Mouse (Mus musculus) brown adipose tissue, adult 24 weeks (tissue): ENCODE results near the gene Rufy2. TPM values are rescaled to one million over a fixed set of nuclear protein-coding genes. Genes with fewer than 3 reads are reported as not detected.
"Not testable (repeated sequence)": the region's sequence is repeated elsewhere in the genome, so short reads cannot be mapped to it uniquely, and the experiment has no call there.

Experiments
- H3K27ac ChIP-seq: fragments of 200-500 bp; replicated peaks from 2 replicates; pipeline ENCODE4 v1.5.1; 2012; ENCODE audit warnings: low read depth, mild to moderate bottlenecking, low read length
- H3K4me1 ChIP-seq: fragments of 200-500 bp; 2 replicates; pipeline ENCODE4 v1.6.1; 2012; ENCODE audit warnings: low read length, mixed read lengths; ENCODE audit not compliant: control insufficient read depth, insufficient read depth, insufficient read length
- H3K4me3 ChIP-seq: fragments of 200-500 bp; 2 replicates; pipeline ENCODE4 v1.5.1; 2012; ENCODE audit warnings: low read depth, mild to moderate bottlenecking, low read length, moderate library complexity; ENCODE audit not compliant: insufficient read depth
- polyA plus RNA-seq: library from polyadenylated mRNA; stranded (reverse); fragments of >200 nt; gene quantifications from 2 replicates; pipeline ENCODE4 v1.2.4, GENCODE M21; 2012; ENCODE audit not compliant: missing spikeins, insufficient read depth, insufficient read length

Gene Rufy2
- polyA plus RNA-seq, 1 experiment, result 7.5 TPM

DNA sequence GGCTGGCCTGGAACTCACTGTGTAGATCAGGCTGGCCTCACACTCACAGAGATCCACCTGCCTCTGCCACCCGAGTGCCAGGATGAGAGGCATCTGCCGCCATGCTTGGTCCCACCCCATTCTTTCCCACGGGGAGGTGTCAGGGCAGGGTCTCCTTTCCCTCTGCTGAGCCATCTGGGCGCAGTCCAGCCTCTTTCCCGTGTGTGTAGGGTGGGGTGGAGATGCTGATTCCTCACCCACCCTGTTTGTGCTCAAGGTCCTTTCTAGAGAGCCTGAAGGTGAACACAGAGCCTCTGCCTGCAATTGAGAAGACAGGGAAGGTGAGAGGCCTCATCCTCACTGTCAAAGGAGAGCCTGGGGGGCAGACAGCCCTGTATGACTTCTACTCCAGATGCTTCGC is 74.0 kb downstream of the Rufy2 start:
- H3K4me1 ChIP-seq, H3K4me3 ChIP-seq: not testable (repeated sequence)

DNA sequence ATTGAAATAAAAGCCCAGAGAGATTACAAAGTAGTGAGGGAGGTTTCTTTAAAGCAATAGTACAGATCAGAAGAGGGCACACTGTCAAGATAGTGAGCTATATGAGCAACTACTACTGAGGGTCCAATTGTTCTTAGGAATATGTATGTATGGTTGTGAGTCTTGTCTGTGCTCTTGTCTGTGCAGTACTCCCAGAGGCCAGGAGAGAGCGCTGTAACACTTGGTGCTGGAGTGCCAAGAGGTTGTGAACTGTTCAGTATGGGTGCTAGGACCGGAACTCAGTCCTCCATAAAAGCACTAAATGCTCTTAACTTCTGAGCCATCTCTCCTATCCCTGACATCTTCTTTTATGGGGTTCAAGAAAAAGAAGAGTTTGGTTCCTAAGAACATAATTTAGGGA is 74.6 kb downstream of the Rufy2 start:
- peaks cover 5% of the 10 kb centered on the region; the same call in 1 of the 2 replicates for H3K4me1 ChIP-seq
- H3K4me3 ChIP-seq, result no peak overlapping the region
- H3K27ac ChIP-seq, result no peak overlapping the region

More for the DNA sequence above, 74.0 kb downstream of the Rufy2 start:
- not testable (repeated sequence) for H3K27ac ChIP-seq

DNA sequence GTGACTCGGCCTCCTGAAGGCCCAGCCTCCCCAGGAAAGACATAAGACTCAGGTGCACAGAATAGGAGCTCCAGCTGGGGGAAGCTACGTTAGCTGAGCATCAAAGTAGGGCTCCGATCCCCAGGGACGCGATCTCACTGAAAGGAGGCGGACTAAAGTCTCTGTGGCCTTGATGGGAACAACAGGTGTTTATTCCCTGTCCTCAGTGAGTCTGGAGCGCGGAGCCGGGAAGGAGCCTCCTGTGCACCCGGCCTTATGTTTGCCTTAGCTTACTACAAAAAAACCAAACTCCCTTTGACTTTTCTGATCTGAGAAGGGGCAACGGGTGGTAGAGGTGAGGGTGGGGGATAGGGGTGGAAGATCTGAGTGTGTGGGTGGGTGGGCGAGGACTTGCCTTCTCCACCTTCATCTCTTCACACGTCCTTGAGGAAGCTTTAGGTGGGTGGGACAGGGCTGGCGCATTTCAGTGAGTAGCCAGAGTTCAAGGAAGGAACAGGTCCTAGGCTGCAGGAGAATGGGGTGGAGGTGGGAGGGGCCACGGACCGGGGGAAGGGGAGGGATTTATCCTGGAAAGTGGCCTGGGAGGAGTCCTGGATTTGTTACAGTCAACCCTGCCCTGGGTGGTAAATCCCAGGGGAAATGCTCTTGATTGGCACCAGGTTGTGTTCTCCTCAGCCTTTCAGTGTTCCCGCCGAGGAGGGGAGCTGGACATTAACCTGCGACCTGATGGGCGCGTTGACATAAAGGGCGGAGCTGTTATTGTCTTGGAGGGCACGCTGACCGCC is 77.1 kb downstream of the Rufy2 start:
- Histone ChIP-seq H3K4me1 (peaks cover 10% of the 10 kb centered on the region), H3K4me3 (peak overlapping the region; percentile 12; the same call in 1 of the 2 replicates), H3K27ac (peak overlapping the region; percentile 60)

DNA sequence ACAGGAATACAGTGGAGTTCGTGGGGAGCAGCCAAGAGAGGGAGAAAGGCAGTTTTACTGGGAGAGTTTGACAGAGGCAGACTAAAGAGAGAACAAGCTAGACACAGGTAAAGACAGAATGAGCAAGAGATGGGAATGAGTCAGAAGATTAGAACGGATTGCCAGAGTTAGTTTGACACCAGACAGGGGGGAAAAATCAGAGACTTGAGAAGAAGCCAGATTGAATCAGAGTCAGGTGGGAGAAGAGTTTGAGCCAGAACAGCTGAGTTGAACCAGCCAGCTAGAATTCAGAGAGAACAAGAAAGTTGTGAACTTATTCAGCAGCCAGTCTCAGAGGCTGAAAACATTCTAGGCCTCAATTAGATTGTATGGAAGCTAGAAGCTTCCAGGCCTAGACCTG is 79.8 kb downstream of the Rufy2 start, which contains the start of gene Pbld1:
TSS of gene Pbld1 (plus strand) at position 301 of the 400 bp plus-strand sequence.
- Histone ChIP-seq H3K27ac (peak within 1 kb of the TSS; percentile 84), H3K4me3 (peak within 1 kb of the TSS; percentile 52)

DNA sequence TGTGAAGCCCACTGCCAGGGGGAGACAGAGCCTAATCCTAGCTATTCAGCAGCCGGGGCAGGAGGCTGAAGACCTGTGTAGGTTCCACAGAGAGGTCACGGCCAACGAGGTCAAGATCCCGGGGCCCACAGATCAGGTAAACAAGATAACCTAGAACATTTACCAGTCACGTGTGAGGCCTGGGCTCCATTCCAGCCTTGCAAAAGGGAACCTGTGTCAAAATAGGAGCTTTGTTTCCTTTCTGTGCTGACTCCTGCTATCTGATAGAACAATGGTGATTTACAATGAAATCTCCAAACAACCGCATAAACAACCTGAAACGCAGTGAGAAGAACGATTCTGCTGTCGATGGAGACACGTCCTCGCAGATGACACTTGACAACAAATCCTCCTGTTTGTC is 80.4 kb downstream of the Rufy2 start:
- Histone ChIP-seq H3K27ac (peak overlapping the region; percentile 84), H3K4me1 (peaks cover 13% of the 10 kb centered on the region), H3K4me3 (peak overlapping the region; percentile 52)

More for the DNA sequence above, 79.8 kb downstream of the Rufy2 start, which contains the start of gene Pbld1:
- peaks cover 13% of the 10 kb centered on the region for H3K4me1 ChIP-seq

DNA sequence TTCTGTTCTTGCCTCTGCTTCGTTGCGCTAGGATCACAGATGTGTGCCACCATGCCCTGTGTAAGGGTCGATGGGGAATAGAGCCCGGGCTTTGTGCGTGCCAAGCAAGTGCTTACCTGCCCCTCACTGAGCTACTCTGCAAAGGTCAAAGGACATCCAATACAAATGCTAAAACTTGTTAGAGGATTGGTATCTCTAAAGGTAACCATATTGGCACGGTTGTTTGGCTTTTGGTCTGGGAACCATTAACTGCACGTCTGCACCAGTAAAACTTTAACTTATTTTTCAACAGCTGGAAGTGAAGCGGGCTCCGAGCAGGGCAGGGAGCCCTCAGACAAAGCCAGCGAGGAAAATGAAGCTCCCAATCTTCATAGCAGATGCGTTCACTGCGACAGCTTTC is 81.2 kb downstream of the Rufy2 start:
- H3K4me3 ChIP-seq, result peak overlapping the region; percentile 52; the same call in 1 of the 2 replicates
- H3K4me1 ChIP-seq, result peaks cover 13% of the 10 kb centered on the region
- H3K27ac ChIP-seq, result no peak overlapping the region; the same call in 1 of the 2 replicates

DNA sequence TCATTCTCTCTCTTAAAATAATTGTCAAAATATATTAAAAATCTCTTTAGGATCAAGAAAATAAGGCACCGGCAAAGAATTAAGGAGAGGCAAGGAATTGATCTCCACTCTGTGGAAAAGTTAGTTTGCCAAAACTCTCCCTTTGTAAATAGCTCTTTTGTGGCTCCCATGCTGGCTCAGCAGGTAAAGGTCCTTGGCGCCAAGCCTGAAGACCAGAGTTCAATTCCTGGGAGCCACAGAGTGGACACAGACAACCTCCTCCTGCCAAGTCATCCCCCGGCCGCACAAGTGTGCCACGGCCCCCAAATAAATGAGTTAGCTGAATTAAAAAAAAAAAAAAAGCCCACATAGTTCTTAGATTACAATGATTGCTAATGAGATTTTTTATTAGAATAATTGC is 82.7 kb downstream of the Rufy2 start:
- H3K27ac ChIP-seq, result no peak overlapping the region
- no peak overlapping the region for H3K4me3 ChIP-seq

DNA sequence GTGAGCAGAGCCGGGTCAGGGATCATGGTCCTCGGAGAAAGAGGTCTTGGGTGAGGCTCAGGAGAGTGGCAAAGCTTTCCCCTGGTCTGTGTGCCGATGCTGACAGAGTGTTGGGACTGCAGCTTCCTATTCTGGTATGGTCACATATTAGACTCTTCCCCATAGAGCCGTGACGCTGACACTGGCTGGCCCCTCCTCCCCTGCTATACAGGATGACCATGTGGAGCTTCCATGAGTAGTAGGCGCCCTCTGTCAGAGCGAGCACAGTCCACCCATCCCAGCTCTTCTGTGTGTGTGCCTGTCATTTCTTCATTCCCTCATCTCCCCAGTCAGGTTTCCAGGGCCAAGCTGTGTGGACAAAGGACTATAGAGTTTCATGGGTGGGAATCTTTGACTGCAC is 83.3 kb downstream of the Rufy2 start:
- Histone ChIP-seq H3K4me1 (peaks cover 13% of the 10 kb centered on the region), H3K27ac (no peak overlapping the region), H3K4me3 (no peak overlapping the region)

More for the DNA sequence above, 82.7 kb downstream of the Rufy2 start:
- peaks cover 13% of the 10 kb centered on the region for H3K4me1 ChIP-seq

DNA sequence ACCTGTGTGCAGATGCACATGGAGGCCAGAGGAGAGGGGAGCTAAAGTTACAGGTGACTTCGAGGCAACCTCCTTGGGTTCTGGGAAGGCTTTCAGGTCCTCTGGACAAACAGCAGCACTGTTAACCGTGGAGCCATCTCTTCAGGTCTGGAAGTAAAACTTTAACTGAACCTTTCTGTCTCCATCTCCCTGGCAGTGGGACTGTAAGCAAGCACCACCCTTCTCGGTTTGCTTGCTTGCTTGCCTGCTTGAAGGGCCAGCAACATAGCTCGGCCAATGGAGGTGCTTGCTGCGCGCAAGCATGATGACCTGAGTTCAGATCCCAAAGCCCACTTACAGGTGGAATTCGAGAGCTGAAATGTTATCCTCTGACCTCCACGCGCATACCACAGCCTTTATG is 84.5 kb downstream of the Rufy2 start:
- Histone ChIP-seq H3K4me1 (peaks cover 13% of the 10 kb centered on the region), H3K27ac (no peak overlapping the region)

DNA sequence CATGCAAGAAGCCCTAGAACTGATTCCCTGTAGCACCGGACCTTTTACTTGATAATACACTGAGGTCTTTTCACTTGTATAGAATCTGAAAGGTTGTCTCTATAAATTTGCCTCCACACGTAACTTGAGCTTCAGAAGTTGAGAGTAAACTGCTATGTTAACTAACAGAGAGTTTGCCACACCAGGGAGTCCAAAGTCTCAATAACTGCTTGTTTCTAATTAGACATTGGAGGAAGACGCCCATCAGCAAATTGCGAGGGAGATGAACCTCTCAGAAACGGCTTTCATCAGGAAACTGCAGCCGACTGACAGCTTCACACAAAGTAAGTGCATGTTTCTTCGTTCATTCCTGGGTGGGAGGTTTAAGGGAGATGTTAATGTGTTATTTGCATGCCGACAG is 85.5 kb downstream of the Rufy2 start:
- Histone ChIP-seq H3K4me3 (no peak overlapping the region), H3K4me1 (peaks cover 9% of the 10 kb centered on the region), H3K27ac (no peak overlapping the region)

More for the DNA sequence above, 84.5 kb downstream of the Rufy2 start:
- no peak overlapping the region for H3K4me3 ChIP-seq

DNA sequence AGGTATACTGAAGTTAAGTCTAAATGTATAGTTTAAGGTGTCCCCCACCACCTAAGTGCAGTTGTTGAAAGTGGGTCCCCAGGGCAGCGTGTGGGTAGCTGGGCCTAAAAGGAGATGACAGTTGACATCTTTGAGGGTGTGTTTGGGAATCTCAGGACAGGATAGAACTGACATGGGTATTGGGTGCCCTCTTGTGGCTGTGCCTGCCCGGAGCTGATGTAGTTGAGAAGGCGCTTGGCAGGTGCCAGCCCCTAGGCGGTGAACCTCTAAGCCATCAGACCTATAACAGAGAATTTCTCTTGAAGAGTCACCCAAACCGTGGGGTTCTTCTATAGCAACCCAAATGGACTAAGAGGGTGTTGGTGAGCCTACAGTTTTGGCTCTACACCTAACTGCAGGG is 86.0 kb downstream of the Rufy2 start:
- no peak overlapping the region for H3K27ac ChIP-seq
- no peak overlapping the region for H3K4me3 ChIP-seq
- H3K4me1 ChIP-seq, result peaks cover 9% of the 10 kb centered on the region

Other genes with a start within 250 kb of the Rufy2 start
- 17.6 and 36.2 TPM in 2 replicates for gene Ccar1, start 187.9 kb upstream of the Rufy2 start, polyA plus RNA-seq
- 0.12 and 0.50 TPM in 2 replicates for gene Tet1, start 71.2 kb upstream of the Rufy2 start, polyA plus RNA-seq
- gene Slc25a16, start 59.6 kb upstream of the Rufy2 start, polyA plus RNA-seq, result 38.1 and 43.0 TPM in 2 replicates
- gene Dna2, start 33.2 kb upstream of the Rufy2 start, polyA plus RNA-seq, result 0.28 and 0.88 TPM in 2 replicates
- 30.0 and 45.4 TPM in 2 replicates for gene Hnrnph3, start 44.0 kb downstream of the Rufy2 start, polyA plus RNA-seq
- 0.58 and 1.9 TPM in 2 replicates for gene Pbld2, start 44.1 kb downstream of the Rufy2 start, polyA plus RNA-seq
- 5.3 TPM in 2 replicates for gene Pbld1, start 79.9 kb downstream of the Rufy2 start, polyA plus RNA-seq
- gene Atoh7, start 119.4 kb downstream of the Rufy2 start, polyA plus RNA-seq, result not detected in 2 replicates
- 1.5 and 2.5 TPM in 2 replicates for gene Mypn, start 223.7 kb downstream of the Rufy2 start, polyA plus RNA-seq